Mouse (Mus musculus) megakaryocyte, embryonic 14.5 days (primary cell): ENCODE measurements around the gene Gpr152. TPM values are rescaled to one million over a fixed set of nuclear protein-coding genes. Genes with fewer than 3 reads are reported as not detected.
A peak's percentile ranks its signal among the peaks of the same experiment; 100 is the strongest.

ENCODE experiments used
- H3K27me3 ChIP-seq: replicated peaks from 2 replicates; pipeline ENCODE3; 2012; ENCODE audit warnings: inconsistent platforms
- H3K36me3 ChIP-seq: replicated peaks from 2 replicates; pipeline ENCODE3; 2012; ENCODE audit warnings: low read length, inconsistent platforms, mixed read lengths
- H3K4me1 ChIP-seq: 2 replicates; pipeline ENCODE4 v1.6.1; 2012; ENCODE audit warnings: inconsistent platforms
- H3K4me3 ChIP-seq: replicated peaks from 2 replicates; pipeline ENCODE3; 2012; ENCODE audit warnings: moderate library complexity, mild to moderate bottlenecking, inconsistent platforms
- H3K9me3 ChIP-seq: 2 replicates; pipeline ENCODE4 v1.6.1; 2012; ENCODE audit warnings: inconsistent platforms
- FLI1 ChIP-seq: IDR thresholded peaks from 2 replicates; pipeline ENCODE4 v1.6.1; 2012; ENCODE audit warnings: low read length, inconsistent platforms, mixed read lengths
- GATA1 ChIP-seq: IDR thresholded peaks from 3 replicates; pipeline ENCODE4 v1.6.1; 2012; ENCODE audit warnings: mixed read lengths, low read length, inconsistent platforms, borderline replicate concordance
- polyA plus RNA-seq: library from polyadenylated mRNA; stranded (reverse); fragments of >175 nt; gene quantifications from 2 replicates; pipeline ENCODE4 v1.2.3, GENCODE M21; 2012; ENCODE audit warnings: low replicate concordance; ENCODE audit not compliant: insufficient read depth

Gpr152 gene
- polyA plus RNA-seq, 1 experiment: not detected

- no peaks in the 10 kb centered on the region for H3K9me3 ChIP-seq
- H3K4me1 ChIP-seq: peaks cover 82% of the 10 kb centered on the region
- no peaks in the 10 kb centered on the region for H3K27me3 ChIP-seq
- peak overlapping the region; percentile 98 for H3K4me3 ChIP-seq
- H3K36me3 ChIP-seq: peaks cover 71% of the 10 kb centered on the region
- TF ChIP-seq FLI1 (no peak), GATA1 (no peak)
These were observed 54.6 kb downstream of the Gpr152 start for GRCm38 (mm10) chr19:4194021-4194724.

GRCm38 (mm10) chr19:4194776-4195650, 55.4 kb downstream of the Gpr152 start:
- Histone ChIP-seq H3K4me1 (peaks cover 82% of the 10 kb centered on the region), H3K9me3 (no peaks in the 10 kb centered on the region), H3K4me3 (peak overlapping the region; percentile 14), H3K36me3 (peaks cover 74% of the 10 kb centered on the region), H3K27me3 (no peaks in the 10 kb centered on the region)
- TF ChIP-seq GATA1 (no peak), FLI1 (no peak)

Other genes with a start within 250 kb of the Gpr152 start
- gene Tcirg1, start 232.7 kb upstream of the Gpr152 start, polyA plus RNA-seq: 39.3 and 78.0 TPM in 2 replicates
- 38.8 and 142 TPM in 2 replicates for gene Ndufs8, start 227.0 kb upstream of the Gpr152 start, polyA plus RNA-seq
- gene Aldh3b1, start 210.0 kb upstream of the Gpr152 start, polyA plus RNA-seq: 2.8 TPM in 1 of 2 replicates, not detected in the other
- gene Unc93b1, start 204.6 kb upstream of the Gpr152 start, polyA plus RNA-seq: 30.5 and 188 TPM in 2 replicates
- gene Aldh3b3, start 181.1 kb upstream of the Gpr152 start, polyA plus RNA-seq: 0.04 TPM in 1 of 2 replicates, not detected in the other
- not detected in 2 replicates for gene Aldh3b2, start 167.5 kb upstream of the Gpr152 start, polyA plus RNA-seq
- 6.4 TPM in 1 of 2 replicates, not detected in the other for gene Acy3, start 153.2 kb upstream of the Gpr152 start, polyA plus RNA-seq
- not detected in 2 replicates for gene Tbx10, start 147.0 kb upstream of the Gpr152 start, polyA plus RNA-seq
- 11.7 and 19.3 TPM in 2 replicates for gene Nudt8, start 139.2 kb upstream of the Gpr152 start, polyA plus RNA-seq
- 0.74 and 0.93 TPM in 2 replicates for gene Gm49405, start 139.2 kb upstream of the Gpr152 start, polyA plus RNA-seq
- gene Doc2g, start 136.5 kb upstream of the Gpr152 start, polyA plus RNA-seq: 2.7 and 7.3 TPM in 2 replicates
- gene Ndufv1, start 127.0 kb upstream of the Gpr152 start, polyA plus RNA-seq: 111 and 122 TPM in 2 replicates
- 128 and 173 TPM in 2 replicates for gene Gstp1, start 101.8 kb upstream of the Gpr152 start, polyA plus RNA-seq
- gene Gstp2, start 93.8 kb upstream of the Gpr152 start, polyA plus RNA-seq: not detected in 2 replicates
- not detected in 2 replicates for gene Gstp3, start 80.2 kb upstream of the Gpr152 start, polyA plus RNA-seq
- gene Cabp2, start 58.2 kb upstream of the Gpr152 start, polyA plus RNA-seq: not detected in 2 replicates
- 140 and 181 TPM in 2 replicates for gene Cdk2ap2, start 42.6 kb upstream of the Gpr152 start, polyA plus RNA-seq
- gene Pitpnm1, start 39.8 kb upstream of the Gpr152 start, polyA plus RNA-seq: 122 and 153 TPM in 2 replicates
- gene Aip, start 13.9 kb upstream of the Gpr152 start, polyA plus RNA-seq: 293 and 434 TPM in 2 replicates
- 0.51 and 1.2 TPM in 2 replicates for gene Cabp4, start 4.2 kb downstream of the Gpr152 start, polyA plus RNA-seq
- gene Coro1b, start 8.8 kb downstream of the Gpr152 start, polyA plus RNA-seq: 110 and 364 TPM in 2 replicates
- 777 and 793 TPM in 2 replicates for gene Ptprcap, start 13.8 kb downstream of the Gpr152 start, polyA plus RNA-seq
- 108 and 492 TPM in 2 replicates for gene Rps6kb2, start 23.6 kb downstream of the Gpr152 start, polyA plus RNA-seq
- gene Carns1, start 35.7 kb downstream of the Gpr152 start, polyA plus RNA-seq: 1.3 and 5.6 TPM in 2 replicates
- 24.1 and 31.5 TPM in 2 replicates for gene Tbc1d10c, start 51.5 kb downstream of the Gpr152 start, polyA plus RNA-seq
- 268 and 792 TPM in 2 replicates for gene Ppp1ca, start 52.3 kb downstream of the Gpr152 start, polyA plus RNA-seq
- gene Rad9a, start 61.9 kb downstream of the Gpr152 start, polyA plus RNA-seq: 22.1 and 24.3 TPM in 2 replicates
- 0.09 and 2.0 TPM in 2 replicates for gene Clcf1, start 74.5 kb downstream of the Gpr152 start, polyA plus RNA-seq
- 8.5 and 73.0 TPM in 2 replicates for gene AC109138.7, start 74.6 kb downstream of the Gpr152 start, polyA plus RNA-seq
- 67.5 and 91.7 TPM in 2 replicates for gene Pold4, start 92.1 kb downstream of the Gpr152 start, polyA plus RNA-seq
- 16.5 and 28.6 TPM in 2 replicates for gene Ssh3, start 129.4 kb downstream of the Gpr152 start, polyA plus RNA-seq
- gene Ankrd13d, start 143.3 kb downstream of the Gpr152 start, polyA plus RNA-seq: 5.6 TPM in 1 of 2 replicates, not detected in the other
- 265 and 541 TPM in 2 replicates for gene Grk2, start 166.4 kb downstream of the Gpr152 start, polyA plus RNA-seq